Mouse (Mus musculus) layer of hippocampus, adult 8-10 months (tissue): ENCODE measurements around the gene Olfr68. TPM values are rescaled to one million over a fixed set of nuclear protein-coding genes. Genes with fewer than 3 reads are reported as not detected.
"Not testable (repeated sequence)": the region's sequence is repeated elsewhere in the genome, so short reads cannot be mapped to it uniquely, and the experiment has no call there.

Source experiments
- DNase-seq, 2 experiments: peaks; one replicate each; pipeline ENCODE4 v3.0.0; 2022; ENCODE audit warnings: low spot score in 2 of 2
- total RNA-seq, 4 experiments: library from RNA; stranded (reverse); gene quantifications; 2 replicates each; pipeline ENCODE4 v1.2.4; 2022

Gene Olfr68
- total RNA-seq: not detected

DNA sequence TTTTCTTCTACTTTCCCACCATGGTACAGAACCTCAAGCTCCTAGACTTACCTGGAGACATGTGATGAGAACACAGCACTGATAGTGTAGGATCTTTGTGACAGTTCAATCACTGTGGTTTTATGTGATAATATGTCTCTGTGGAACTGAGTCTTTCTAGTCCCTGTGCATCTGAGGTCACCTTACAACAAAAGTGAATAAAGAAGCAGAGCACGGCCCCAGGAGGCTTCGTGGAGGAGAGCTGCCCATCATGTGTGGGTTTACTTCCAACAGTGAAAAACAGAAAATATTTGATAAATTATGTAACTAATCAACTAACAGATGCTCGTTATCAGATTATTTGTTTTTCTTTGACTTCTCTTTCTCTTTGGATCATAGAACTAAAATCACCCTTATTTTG, at the start of gene Olfr68:
Olfr68 (minus strand) TSS at position 101 of the 400 bp plus-strand sequence.
- DNase-seq: no peak

DNA sequence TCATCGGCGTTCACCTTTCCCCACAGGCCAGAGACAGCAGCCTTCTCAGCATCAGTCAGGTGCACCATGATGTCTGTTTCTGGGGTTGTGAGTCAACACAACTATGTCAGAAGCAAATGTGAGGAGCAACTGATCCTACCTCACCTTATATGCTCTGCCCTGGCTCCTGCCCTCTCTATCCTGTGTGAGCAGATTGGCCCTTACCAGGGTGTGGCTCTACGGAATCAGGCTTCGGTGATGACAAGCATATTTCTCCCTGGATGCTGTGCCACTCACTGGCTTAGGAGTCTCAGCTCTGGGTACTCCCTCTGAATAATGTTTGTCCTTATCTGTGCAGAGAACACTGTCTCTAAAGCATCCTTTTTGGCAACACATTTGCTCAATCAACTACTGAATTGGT, 48.3 kb upstream of the Olfr68 start, which contains the start of gene Hbb-bs:
Hbb-bs (minus strand) TSS at position 289 of the 400 bp plus-strand sequence.
- DNase-seq: no peak

DNA sequence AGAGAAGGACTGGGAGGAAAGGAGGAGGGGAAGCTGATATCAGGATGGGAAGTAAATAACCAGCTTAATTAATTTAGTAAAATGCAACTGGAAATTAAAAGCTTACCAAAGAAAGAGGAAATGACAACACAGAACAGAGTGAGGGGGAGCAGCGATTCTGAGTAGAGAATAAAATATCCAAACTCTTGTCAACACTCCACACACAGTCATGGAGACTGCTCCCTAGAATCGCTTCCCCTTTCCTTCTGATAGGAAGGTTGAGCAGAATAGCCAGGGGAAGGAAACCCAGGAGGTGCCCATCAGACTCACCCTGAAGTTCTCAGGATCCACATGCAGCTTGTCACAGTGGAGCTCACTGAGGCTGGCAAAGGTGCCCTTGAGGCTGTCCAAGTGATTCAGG, 47.6 kb upstream of the Olfr68 start:
- not testable (repeated sequence) for DNase-seq

DNA sequence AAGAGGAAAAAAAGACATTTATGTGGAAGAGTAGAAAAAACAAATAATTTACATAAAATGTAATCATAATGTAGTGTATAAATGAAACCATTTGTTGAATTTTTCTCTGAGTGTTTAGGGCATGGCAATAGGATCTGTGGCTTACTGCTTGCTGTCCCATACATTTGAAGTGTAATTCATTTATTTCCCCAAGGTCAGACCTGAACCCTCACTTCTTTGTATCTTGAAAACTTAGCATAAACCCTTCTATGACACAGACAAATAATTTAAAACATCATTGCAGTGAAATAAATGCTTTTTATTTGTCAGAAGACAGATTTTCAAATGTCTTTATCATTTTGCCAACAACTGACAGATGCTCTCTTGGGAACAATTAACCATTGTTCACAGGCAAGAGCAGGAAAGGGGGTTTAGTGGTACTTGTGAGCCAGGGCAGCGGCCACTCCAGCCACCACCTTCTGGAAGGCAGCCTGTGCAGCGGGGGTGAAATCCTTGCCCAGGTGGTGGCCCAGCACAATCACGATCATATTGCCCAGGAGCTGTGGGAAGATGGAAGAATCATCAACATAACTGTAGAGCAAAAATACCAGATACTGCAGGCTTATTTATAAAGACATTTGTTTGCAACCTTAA, 46.9 kb upstream of the Olfr68 start:
- no peak for DNase-seq

DNA sequence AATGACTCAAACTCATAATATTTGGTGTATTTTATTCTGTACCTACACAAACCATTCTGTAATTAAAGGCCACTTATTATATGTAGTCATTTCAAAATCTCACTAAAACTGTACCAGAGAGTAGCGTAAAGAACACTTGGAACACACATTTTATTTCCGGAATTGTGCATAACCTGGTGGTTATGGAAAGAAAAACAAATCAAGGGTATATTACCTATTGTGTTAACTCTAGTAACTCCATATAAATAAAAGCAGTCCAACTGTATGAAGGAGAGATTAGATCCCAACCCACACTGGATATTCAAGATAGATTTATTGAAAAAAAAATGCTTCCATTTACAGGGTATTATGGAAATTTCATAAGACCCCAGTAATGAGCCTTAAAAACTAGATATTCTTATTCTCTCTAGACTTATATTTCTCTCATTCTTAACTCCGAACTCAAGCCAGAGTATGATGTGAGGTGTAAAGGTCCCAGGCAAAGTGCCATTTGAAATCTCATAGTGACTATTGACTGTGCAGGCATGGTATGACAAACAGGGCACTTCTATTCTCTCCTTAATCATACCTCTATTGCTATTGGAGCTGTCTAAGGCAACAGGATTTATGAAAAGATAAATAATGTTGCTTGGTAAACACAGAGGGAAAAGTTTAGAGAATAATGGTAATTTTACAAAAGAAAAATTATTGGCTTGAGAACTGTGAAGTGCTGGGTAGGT, 46.2 kb upstream of the Olfr68 start:
- DNase-seq: no peak

DNA sequence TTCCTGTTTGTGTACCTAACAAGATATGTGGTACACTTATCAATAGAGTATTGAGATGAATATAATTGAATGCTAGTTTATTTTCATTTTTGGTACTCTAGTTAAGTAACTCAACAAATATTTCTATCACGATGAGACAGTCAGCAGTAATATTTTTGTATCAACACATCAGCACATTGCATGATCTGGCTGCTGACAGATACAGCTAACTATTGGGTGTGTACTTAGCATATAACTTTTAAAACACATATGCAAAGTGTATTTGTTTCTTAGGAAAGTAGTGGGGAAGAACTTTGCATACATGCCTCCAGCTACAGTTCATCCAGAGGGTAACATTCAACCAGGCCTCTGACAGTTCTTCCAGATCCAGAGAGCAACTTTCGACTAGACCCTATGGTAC, 45.1 kb upstream of the Olfr68 start:
- no peak for DNase-seq

GRCm38 (mm10) chr7:103815085-103815484, 35.6 kb upstream of the Olfr68 start:
- DNase-seq: not testable (repeated sequence)

DNA sequence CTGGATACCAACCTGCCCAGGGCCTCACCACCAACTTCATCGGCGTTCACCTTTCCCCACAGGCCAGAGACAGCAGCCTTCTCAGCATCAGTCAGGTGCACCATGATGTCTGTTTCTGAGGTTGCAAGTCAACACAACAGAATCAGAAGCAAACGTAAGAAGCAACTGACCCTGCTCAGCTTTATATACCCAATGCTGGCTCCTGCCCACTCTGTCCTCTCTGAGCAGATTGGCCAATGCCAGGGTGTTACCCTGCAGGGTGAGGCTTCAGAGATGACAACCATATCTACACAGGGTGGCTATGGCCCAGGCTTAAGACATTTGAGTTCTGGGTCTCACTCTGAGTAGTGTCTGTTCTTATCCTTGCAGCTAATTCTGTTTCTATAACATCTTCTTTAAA, 34.3 kb upstream of the Olfr68 start, which contains the start of gene Hbb-bt:
Hbb-bt (minus strand) TSS at position 231 of the 400 bp plus-strand sequence.
- no peak for DNase-seq

DNA sequence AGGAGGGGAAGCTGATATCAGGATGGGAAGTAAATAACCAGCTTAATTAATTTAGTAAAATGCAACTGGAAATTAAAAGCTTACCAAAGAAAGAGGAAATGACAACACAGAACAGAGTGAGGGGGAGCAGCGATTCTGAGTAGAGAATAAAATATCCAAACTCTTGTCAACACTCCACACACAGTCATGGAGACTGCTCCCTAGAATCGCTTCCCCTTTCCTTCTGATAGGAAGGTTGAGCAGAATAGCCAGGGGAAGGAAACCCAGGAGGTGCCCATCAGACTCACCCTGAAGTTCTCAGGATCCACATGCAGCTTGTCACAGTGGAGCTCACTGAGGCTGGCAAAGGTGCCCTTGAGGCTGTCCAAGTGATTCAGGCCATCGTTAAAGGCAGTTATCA, 33.7 kb upstream of the Olfr68 start:
- DNase-seq: not testable (repeated sequence)

DNA sequence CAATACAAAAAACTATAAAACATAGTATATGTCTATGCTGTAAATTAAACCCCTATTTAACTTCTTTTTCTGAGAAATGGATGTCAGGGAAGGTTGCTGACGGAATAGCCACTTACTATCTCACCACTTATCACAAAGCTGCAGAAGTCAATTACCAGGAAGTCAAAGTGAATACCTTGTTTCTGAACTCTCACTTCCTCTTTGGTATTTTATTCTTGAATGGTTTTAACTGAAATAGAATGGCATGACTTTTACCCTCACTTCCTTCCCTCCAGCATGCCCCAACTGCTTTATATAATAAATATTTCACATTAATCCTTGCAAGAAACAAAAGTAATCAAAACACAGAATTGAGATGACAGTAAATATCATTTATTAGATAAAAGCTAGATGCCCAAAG, 32.7 kb upstream of the Olfr68 start:
- no peak for DNase-seq

DNA sequence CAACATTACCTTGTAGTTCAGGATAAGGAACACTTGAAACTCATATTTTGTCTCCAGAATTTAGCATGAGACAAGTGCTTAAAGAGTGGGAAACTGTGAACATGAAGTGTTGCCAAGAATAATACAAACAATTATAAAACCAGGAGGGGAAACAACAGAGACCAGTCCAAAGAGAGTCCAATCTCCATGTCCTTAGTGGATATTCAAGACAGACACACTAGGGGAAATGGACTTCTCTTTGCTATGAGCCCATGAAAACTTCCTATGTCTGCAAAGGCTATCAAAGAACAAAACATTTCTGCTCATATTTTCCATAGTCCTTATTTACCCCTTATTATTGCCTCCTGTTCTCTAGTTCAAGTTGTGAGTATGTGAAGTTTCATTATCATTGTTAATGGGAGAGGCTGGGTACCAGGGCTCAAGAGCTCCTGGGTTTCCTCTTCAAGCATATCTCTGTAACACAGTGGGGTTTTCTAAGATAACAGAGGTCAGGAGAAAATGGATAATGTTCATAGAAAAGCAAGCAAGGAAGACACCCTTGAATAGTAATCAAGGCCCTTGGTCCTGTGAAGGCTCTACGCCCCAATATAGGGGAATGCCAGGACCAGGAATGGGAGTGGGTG, 31.8 kb upstream of the Olfr68 start:
- DNase-seq: no peak

GRCm38 (mm10) chr7:103810746-103811145, 31.2 kb upstream of the Olfr68 start:
- no peak for DNase-seq

- DNase-seq: no peak
Observed at GRCm38 (mm10) chr7:103810296-103810695, 30.8 kb upstream of the Olfr68 start.

GRCm38 (mm10) chr7:103809801-103810155, 30.3 kb upstream of the Olfr68 start:
- no peak for DNase-seq

DNA sequence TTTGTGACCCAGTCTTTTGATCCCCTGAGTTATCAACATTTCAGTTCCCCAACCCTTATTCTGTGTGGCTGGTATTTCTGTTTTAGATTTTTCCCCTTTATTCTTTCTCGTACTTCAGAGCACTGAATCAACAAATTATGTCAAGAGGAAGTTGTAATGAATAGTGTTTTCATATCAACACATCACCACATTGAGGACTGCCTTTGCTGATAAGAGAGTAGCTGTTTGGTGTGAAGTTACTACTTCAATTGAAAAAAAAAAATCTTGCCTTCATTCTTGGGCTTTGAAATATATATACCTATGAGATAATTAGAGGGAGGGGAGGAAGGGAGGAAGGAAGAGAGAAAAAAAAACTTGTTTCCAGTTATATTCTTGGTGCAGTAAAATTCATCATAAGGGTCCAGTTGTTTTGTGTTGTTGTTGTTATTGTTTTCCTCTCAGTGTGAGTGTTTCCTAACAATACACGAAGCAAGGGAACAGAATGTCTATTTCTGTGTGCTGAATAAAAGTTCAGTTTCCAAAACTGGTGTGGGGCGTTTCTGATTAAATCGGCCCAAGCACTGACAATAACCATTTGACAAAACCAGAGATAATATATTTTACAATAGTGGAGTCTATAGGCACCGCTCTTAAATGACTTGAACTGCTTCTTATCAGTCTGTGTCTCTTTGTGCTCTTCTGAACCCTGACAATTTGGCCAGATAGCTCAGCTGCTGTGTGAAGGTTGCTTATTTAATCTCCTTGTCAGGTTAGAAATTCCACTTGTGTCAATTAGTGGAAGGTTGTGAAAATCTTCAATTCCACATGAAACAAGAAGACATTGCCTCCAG, 29.7 kb upstream of the Olfr68 start:
- DNase-seq: no peak

DNA sequence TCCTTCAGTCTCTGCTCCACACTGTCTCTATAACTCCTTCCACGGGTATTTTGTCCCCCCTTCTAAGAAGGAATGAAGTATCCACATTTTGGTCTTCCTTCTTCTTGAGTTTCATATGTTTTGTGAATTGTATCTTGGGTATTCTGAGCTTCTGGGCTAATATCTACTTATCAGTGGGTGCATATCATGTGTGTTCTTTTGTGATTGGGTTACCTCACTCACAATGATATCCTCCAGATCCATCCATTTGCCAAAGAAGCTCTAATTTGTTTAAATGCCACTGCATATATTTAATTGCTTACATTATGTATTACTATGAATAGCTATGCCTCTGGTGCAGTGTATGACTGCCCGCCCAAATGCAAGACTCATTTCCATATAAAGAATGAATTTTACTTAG, 28.6 kb upstream of the Olfr68 start:
- not testable (repeated sequence) for DNase-seq

DNA sequence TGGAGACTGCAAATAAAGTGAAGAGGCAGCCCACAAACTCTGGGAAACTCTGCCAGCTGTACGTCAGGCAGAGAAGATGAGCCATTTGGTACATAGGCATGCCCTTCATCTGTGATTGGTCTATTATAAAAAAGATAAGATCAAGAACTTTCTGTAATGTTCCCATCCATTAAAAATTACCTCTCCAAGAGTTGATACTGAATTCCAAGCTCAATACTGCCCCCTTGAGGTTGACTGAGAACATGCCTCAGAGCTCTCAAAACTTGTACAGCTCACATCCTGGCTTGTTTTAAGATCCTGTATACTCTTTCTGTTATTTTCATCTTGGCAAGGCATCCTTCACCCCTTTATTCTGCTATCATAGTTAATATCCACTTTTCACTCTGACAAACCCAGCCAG, 27.4 kb upstream of the Olfr68 start:
- no peak for DNase-seq

GRCm38 (mm10) chr7:103792669-103793388, 13.3 kb upstream of the Olfr68 start:
- no peak for DNase-seq

GRCm38 (mm10) chr7:103791721-103792120, 12.2 kb upstream of the Olfr68 start, which contains the start of gene Olfr67:
TSS of gene Olfr67 (minus strand) at chr7:103791821.
- DNase-seq: no peak

- DNase-seq: not testable (repeated sequence)
Observed at GRCm38 (mm10) chr7:103777652-103778051, 1.8 kb downstream of the Olfr68 start.

- no peak for DNase-seq
Observed at GRCm38 (mm10) chr7:103771494-103771893, 8.0 kb downstream of the Olfr68 start, which contains the start of gene Olfr69. TSS of gene Olfr69 (minus strand) at chr7:103771594.
